7 mouse cellular contexts compared by ENCODE assay signal in the genomic region with DNA sequence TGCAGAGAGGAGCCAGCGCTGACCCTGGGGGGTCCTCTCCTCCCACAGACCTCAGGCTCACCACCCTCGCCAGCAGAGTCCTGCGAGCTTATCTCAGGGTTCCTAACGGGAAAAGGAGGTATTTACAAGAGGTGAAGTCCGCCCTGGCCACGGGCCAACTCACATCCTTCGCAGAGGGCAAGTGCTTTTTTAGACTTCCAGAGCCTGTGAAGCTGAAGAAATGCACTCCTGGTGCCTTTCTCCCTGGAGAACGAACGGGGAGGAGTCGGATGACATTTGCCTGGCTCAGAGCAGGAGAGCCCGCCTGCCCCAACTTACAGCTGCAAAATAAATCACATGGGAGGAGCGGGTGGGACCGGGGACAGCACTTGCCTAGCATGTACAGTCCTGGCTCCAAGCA. TPM values are rescaled to one million over a fixed set of nuclear protein-coding genes. Genes with fewer than 3 reads are reported as not detected.
DNase-seq lines count a peak whose midpoint lies in the region; ATAC-seq lines count a peak whose summit lies in the region.

No protein-coding gene starts in this region.

- peak; percentile 39 for DNase-seq in urinary bladder, postnatal 14 days (ENCODE audit: low spot score)
- no peak for DNase-seq in urinary bladder, postnatal 10 days (ENCODE audit: low spot score)
- DNase-seq in heart, adult 8-10 months (ENCODE audit: low spot score): peak; percentile 68
- DNase-seq in kidney, postnatal 10 days: peak; percentile 77
- DNase-seq in left cerebral cortex, adult 18-20 months (ENCODE audit: low spot score in 2 of 2): no peak

- no peak for ATAC-seq in granulocyte monocyte progenitor cell, adult 5-6 weeks (replicated peaks; ENCODE audit: poor library complexity, severe bottlenecking)
- no peak for ATAC-seq in megakaryocyte progenitor cell, adult 5-6 weeks (replicated peaks; ENCODE audit: poor library complexity)

RNA-seq across cellular contexts. Expression of gene Foxf1, which starts 56.4 kb away (rescaled TPM):
- under 1 TPM in 3 of 4 experiments, not detected in 1; 0.19 to 0.34 (median 0.33) TPM for total RNA-seq in heart, adult 8-10 months (2022)
- total RNA-seq in granulocyte monocyte progenitor cell, adult 5-6 weeks (2014; fragmentation: Nextera tagmentation): not detected in 2 replicates
- total RNA-seq in granulocyte monocyte progenitor cell, adult 5-6 weeks (2017): not detected in 2 replicates
- not detected in 2 replicates for total RNA-seq in megakaryocyte progenitor cell, adult 5-6 weeks (2015)
- not detected in 2 replicates for total RNA-seq in megakaryocyte progenitor cell, adult 5-6 weeks (2017)
- under 1 TPM; 0.67 to 0.98 TPM for total RNA-seq in left cerebral cortex, adult 18-20 months (2021)

Comparison
In these comparisons a context has a peak if more than half of its experiments do, and no peak if none do; other contexts are left out.
1. DNase-seq: peak in urinary bladder, postnatal 14 days (single experiment), heart, adult 8-10 months (single experiment) and kidney, postnatal 10 days (single experiment); none in urinary bladder, postnatal 10 days (single experiment) and left cerebral cortex, adult 18-20 months (0 of 2).